Mouse (Mus musculus) embryonic stem cell, embryonic (primary cell): ENCODE data around the gene Fam78a.

Experiments used
- CTCF ChIA-PET, 4 experiments: fragments of 300-600 bp in 2 of 4; fragments of 350-600 bp in 2 of 4; sonication (Branson Sonifier 250); formaldehyde crosslinking; loops; one replicate each; lab custom pipeline; 2022; ENCODE audit warnings: inconsistent platforms in 2 of 4; lab: Charles Lee
- POLR2A ChIA-PET, 4 experiments: fragments of 300-600 bp in 2 of 4; fragments of 350-600 bp in 2 of 4; sonication (Branson Sonifier 250); formaldehyde crosslinking; loops; one replicate each; lab custom pipeline; 2022; ENCODE audit warnings: antibody characterized with exemption in 4 of 4, inconsistent platforms in 1 of 4; lab: Charles Lee

Fam78a gene

GRCm38 (mm10) chr2:32111268-32111667 lies 26.6 kb upstream of the Fam78a start:
- ChIA-PET CTCF (interaction anchor here in 2 of 4 experiments (0.6 kb wide), 2 partner anchors 119 to 215 kb away, joined by 3 to 5 read pairs; no protein-coding TSS in a partner anchor), POLR2A (interaction anchor here in 1 of 4 experiments (0.6 to 0.9 kb wide), 2 partner anchors 18 to 370 kb away, joined by 3 to 5 read pairs; no protein-coding TSS in a partner anchor)

GRCm38 (mm10) chr2:32105930-32106329 lies 21.3 kb upstream of the Fam78a start:
- ChIA-PET CTCF (no interaction called here), POLR2A (interaction anchor here in 2 of 4 experiments (1.2 to 1.8 kb wide), 3 partner anchors 10 to 99 kb away, joined by 3 to 4 read pairs (median 4); partner anchors contain the start of gene Plpp7 (in 1 of the 2))

DNA sequence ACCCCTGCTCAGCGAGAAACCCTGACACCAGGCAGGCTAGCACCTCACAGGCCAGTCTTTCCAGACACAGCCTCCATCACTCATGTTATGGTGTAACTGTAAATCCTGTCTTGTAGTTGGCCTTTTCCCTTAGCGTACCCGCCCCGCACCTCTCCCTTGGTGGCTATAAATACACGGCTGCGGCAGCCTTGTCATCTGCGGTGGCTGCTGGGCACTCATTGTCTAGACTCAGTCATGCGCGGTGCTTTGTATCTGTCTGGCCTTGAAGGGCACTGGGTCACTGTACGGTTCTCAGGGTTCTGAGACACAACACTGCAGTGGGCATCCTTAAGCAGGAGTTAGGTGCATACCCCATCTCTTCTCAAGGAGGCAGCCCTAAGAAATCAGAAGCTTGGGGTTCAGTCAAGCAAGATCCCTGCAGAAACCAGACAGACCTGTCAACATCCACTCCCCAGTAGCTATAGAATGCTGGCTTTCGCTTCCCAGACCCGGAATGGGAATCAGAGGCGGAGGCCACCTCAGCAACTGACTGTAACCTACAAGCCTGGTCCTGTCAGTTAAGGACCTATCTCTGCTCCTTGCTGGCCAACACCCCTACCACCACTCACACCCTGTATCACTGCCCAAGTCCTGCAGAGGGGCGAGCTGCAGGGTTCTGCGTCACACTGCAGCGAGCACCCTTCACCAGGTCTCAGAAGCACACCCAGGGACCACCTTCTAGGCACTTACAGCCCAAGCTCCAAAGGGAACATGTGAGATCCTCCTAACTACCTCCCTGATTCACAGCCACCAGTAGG lies 20.7 kb upstream of the Fam78a start:
- CTCF ChIA-PET, result interaction anchor here in 1 of 4 experiments (0.6 kb wide), 1 partner anchor 372 kb away, joined by 3 read pairs; no protein-coding TSS in a partner anchor
- POLR2A ChIA-PET, result interaction anchor here in 1 of 4 experiments (1.3 to 1.8 kb wide), 2 partner anchors 10 to 203 kb away, joined by 3 to 4 read pairs; partner anchors contain the start of gene Plpp7

DNA sequence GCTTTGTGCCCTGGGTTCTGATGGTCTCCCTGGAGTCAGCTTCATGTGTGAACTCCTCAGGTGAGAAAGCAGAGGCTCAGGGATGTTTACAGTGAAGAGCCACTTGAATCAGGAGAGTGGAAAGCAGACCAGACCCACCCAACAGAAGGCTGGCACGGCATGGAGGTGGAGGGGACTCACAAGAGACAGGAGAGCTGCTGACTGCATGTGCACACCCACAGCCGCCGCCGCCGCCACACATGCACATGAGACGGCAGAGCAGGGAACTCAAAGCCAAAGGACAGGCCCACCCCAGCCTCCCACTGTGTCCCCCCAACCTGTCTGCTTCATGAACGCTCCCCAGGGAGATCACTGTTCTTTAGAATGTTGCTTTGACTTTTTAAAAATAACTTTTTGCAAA lies 19.5 kb upstream of the Fam78a start:
- CTCF ChIA-PET, result interaction anchor here in 3 of 4 experiments (0.5 to 0.7 kb wide), 3 partner anchors 16 to 139 kb away, joined by 3 to 4 read pairs (median 3); no protein-coding TSS in a partner anchor
- POLR2A ChIA-PET, result interaction anchor here in 2 of 4 experiments (1.1 to 2.2 kb wide), 5 partner anchors 20 to 202 kb away, joined by 3 to 9 read pairs (median 4); partner anchors contain the start of gene Fam78a (in 1 of the 2)

DNA sequence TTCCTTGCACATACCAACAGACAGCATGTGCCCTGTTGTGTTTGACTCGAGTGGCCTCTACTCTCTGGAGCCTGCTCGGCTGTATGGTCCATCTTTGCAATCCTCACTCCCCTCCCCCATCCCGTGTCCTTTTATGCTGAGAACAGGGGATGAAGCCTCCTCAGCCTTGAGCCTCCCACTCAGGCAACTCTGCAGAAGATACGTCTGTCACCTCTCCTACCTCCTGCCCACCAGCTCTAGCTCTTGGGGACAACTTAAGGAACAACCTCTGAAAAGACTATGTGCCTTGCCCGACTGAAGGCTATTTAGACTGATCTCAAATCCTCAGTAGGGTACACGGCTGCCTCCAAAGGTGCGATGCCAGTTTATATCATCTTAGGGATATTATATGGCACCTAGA lies 18.9 kb upstream of the Fam78a start:
- CTCF ChIA-PET, result interaction anchor here in 2 of 4 experiments (0.6 to 1.1 kb wide), 2 partner anchors 139 to 301 kb away, joined by 3 to 4 read pairs; no protein-coding TSS in a partner anchor
- POLR2A ChIA-PET, result interaction anchor here in 2 of 4 experiments (0.6 to 2.2 kb wide), 11 partner anchors 13 to 184 kb away, joined by 3 to 9 read pairs (median 4); partner anchors contain the start of genes Fam78a (in 2 of the 2) and Swi5 (in 1 of the 2)

DNA sequence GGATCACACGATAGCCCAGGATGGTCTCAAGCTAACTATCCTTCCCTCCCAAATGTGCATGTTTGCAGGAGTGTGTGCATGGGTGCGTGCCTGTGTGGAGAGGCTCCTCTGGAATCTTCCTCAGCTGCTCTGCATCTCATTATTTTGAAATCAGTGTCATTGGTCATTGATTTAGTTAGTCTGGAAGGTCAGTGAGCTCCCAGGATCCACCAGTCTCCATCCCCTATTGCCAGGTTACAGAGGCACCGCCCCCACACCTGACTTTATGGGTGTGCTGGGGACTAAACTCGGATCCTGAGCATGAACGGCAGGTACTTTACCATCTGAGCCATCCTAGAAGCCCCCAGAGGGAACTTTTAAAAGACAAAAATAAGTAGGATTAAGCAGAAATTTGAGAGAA lies 18.3 kb upstream of the Fam78a start:
- POLR2A ChIA-PET, result interaction anchor here in 2 of 4 experiments (0.5 to 2.2 kb wide), 15 partner anchors 13 to 402 kb away, joined by 3 to 9 read pairs (median 4); partner anchors contain the start of genes Fam78a (in 2 of the 2) and Swi5 (in 1 of the 2)

GRCm38 (mm10) chr2:32096122-32096420 lies 11.4 kb upstream of the Fam78a start:
- POLR2A ChIA-PET, result interaction anchor here in 2 of 4 experiments (1.1 to 1.5 kb wide), 3 partner anchors 10 to 18 kb away, joined by 3 to 5 read pairs (median 4); no protein-coding TSS in a partner anchor
- CTCF ChIA-PET, result interaction anchor here in 1 of 4 experiments (0.7 kb wide), 1 partner anchor 900 kb away, joined by 3 read pairs; no protein-coding TSS in a partner anchor

More for the DNA sequence above, 18.3 kb upstream of the Fam78a start:
- CTCF ChIA-PET, result interaction anchor here in 1 of 4 experiments (0.8 to 1.1 kb wide), 2 partner anchors 180 to 302 kb away, joined by 3 read pairs; no protein-coding TSS in a partner anchor

- CTCF ChIA-PET, result interaction anchor here in 2 of 4 experiments (0.6 to 0.7 kb wide), 2 partner anchors 206 to 899 kb away, joined by 3 to 12 read pairs; no protein-coding TSS in a partner anchor
- POLR2A ChIA-PET, result interaction anchor here in 2 of 4 experiments (0.6 to 1.5 kb wide), 6 partner anchors 10 to 40 kb away, joined by 3 to 5 read pairs (median 3); no protein-coding TSS in a partner anchor
Observed at GRCm38 (mm10) chr2:32095351-32096121, 10.9 kb upstream of the Fam78a start, which contains the start of gene Plpp7. Gene Plpp7, plus strand, starts transcription at chr2:32095528.

DNA sequence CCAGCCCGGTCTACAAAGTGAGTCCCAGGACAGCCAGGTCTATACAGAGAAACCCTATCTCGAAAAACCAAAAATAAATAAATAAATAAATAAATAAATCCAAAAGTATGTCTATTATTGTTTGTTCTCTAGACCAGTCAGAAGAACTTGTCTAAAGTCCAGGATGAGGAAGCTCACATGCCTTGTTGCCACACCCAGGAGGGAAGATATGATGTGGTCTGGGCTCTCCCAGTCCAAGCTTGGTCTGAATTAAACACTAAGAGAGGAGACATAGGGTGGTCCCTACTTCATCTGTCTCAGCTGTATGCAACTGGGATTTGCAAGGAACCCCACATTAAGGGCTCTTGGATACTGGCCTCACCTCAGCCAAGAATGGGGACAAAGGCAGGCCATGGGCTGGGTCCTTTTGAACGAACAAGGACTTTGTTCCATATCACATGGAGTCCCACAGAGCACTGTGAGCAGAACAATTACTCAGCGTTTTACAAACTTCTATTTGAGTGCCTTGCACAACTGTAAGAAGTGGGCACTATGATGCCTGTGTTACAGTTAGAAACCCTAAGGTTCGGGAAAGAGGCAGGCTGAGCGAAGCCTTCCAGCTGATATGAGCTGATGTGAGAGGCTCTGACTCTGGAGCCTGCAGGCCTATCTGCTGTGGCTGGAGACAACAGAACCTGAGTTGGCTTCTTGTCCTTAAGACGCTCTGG lies 9.5 kb upstream of the Fam78a start:
- POLR2A ChIA-PET, result no interaction called here
- CTCF ChIA-PET, result no interaction called here

DNA sequence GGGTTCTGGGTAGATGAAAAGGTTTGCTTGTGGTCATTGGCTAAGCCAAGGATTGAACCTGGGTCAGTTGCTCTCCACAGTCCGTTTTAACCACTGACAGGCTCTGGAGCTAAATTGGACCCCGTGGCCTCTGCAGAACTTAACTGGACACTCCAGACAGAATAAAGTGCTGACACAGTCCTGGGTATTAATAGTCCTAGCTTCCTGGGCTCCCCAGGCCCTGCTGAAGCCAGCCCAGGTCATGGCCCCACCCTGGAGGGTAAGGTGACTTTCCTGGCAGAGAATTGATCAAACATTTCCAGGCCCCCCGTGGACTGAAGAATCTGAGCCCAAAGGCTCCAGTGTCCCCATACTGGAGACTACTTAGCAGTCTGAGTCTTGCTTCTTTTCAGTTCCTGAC lies 7.3 kb upstream of the Fam78a start:
- POLR2A ChIA-PET, result no interaction called here
- CTCF ChIA-PET, result no interaction called here

DNA sequence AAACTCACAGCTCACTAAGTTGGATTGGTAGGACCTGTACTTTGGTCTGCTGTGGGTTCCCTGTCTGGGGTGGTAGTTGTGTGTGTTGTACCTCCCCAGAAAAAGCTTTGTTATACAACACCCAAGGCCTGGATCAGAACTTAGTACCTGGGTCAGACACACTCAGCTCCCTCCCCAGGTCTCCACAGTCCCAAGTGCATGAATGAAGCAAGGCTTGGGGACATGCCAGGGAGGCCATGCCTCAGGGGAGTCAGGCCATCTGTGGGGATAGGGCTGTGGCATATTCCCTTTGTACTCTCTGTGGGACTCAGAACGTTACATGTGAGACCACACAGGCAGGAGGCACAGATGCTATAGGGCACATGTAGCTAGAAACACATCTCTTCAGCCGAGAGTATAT lies 5.5 kb upstream of the Fam78a start:
- ChIA-PET POLR2A (interaction anchor here in 2 of 4 experiments (0.6 to 1.8 kb wide), 6 partner anchors 9 to 376 kb away, joined by 3 to 6 read pairs (median 4); no protein-coding TSS in a partner anchor), CTCF (interaction anchor here in 1 of 4 experiments (0.5 to 0.6 kb wide), 2 partner anchors 11 to 797 kb away, joined by 3 read pairs; no protein-coding TSS in a partner anchor)

DNA sequence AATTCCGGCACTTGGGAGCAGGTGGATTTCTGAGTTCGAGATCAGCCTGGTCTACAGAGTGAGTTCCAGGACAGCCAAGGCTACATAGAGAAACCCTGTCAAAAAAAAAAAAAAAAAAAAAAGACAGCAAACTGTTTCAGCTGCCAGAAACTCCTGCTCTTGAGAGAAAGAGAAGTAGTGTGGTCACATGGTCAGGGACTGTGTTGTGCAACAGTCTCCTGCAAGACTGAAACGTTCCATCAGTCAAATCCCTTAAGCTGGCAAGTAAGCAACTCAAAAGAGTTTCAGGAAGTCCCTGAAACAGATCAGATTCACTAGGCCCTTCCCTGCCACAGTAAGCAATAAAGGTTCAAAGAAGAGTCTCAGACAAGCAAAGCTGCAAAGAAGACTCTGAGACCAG lies 4.9 kb upstream of the Fam78a start:
- ChIA-PET CTCF (interaction anchor here in 1 of 4 experiments (0.7 kb wide), 1 partner anchor 42 kb away, joined by 3 read pairs; no protein-coding TSS in a partner anchor), POLR2A (interaction anchor here in 2 of 4 experiments (1.1 to 1.8 kb wide), 5 partner anchors 9 to 82 kb away, joined by 3 to 6 read pairs (median 4); no protein-coding TSS in a partner anchor)

DNA sequence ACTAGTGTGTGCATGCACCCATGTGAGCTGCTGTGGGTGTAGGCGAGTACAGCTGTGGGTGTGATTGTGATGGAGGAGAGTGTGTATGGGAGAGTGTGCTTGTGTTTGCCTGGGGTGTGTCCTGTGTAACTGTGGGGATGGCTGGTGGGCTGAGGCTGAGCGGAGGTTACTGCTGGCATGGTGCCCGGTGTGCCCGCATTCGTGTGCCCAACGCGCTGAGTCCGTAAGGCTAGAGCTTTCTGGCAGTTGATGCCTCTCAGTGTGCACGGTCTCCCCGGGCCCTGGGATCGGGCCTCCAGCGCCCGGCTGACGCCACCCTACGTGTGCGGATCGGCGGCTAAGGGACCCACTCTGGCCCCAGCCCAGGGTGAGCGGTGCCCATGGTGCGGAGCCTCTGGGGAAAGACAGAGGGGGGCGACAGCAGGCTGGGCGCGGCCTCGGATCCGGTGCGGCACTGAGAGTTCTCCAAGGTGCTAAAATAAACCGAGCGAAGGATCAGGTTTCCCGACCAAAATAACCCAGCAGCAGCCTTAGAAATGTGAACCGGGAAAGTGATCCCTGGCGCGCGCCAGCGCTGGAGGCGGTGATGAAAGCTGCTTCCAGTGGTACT lies 3.8 kb upstream of the Fam78a start:
- ChIA-PET CTCF (interaction anchor here in 2 of 4 experiments (0.5 to 2.1 kb wide), 6 partner anchors 16 to 907 kb away, joined by 3 to 5 read pairs (median 3); partner anchors contain the start of gene Slc25a25 (in 1 of the 2)), POLR2A (interaction anchor here in 3 of 4 experiments (0.6 to 1.8 kb wide), 10 partner anchors 11 to 203 kb away, joined by 3 to 4 read pairs (median 3); no protein-coding TSS in a partner anchor)

GRCm38 (mm10) chr2:32087606-32088005 lies 2.9 kb upstream of the Fam78a start:
- CTCF ChIA-PET, result interaction anchor here in 1 of 4 experiments (0.7 to 2.1 kb wide), 2 partner anchors 47 to 907 kb away, joined by 3 to 5 read pairs; no protein-coding TSS in a partner anchor
- POLR2A ChIA-PET, result interaction anchor here in 1 of 4 experiments (0.8 kb wide), 2 partner anchors 10 to 50 kb away, joined by 3 read pairs; no protein-coding TSS in a partner anchor

GRCm38 (mm10) chr2:32085231-32085630 lies 574 bp upstream of the Fam78a start:
- ChIA-PET POLR2A (interaction anchor here in 2 of 4 experiments (0.5 to 3.1 kb wide), 6 partner anchors 11 to 276 kb away, joined by 3 to 24 read pairs (median 4); partner anchors contain the start of gene Swi5 (in 1 of the 2)), CTCF (interaction anchor here in 2 of 4 experiments (0.9 to 1.9 kb wide), 2 partner anchors 49 kb away, joined by 3 to 5 read pairs; no protein-coding TSS in a partner anchor)

- POLR2A ChIA-PET, result interaction anchor here in 2 of 4 experiments (0.5 to 3.1 kb wide), 9 partner anchors 10 to 560 kb away, joined by 3 to 24 read pairs (median 4); partner anchors contain the start of gene Swi5 (in 1 of the 2)
- CTCF ChIA-PET, result interaction anchor here in 3 of 4 experiments (0.6 to 1.9 kb wide), 3 partner anchors 49 to 1923 kb away, joined by 3 to 5 read pairs (median 3); no protein-coding TSS in a partner anchor
Observed at GRCm38 (mm10) chr2:32084872-32085199, 179 bp upstream of the Fam78a start.
